14 mouse cellular contexts compared by ENCODE assay signal in genomic region chr14:75797769-75798386, GRCm38 (mm10). TPM values are rescaled to one million over a fixed set of nuclear protein-coding genes. Genes with fewer than 3 reads are reported as not detected.
DNase-seq lines count a peak whose midpoint lies in the region.
"Had no signal": no experiment of that assay in that cellular context is flagged by ENCODE, and none has a peak within 500 bp of the region (broad histone marks: within the 10 kb centered on the region; RNA-seq: fewer than 3 reads in every experiment).

No protein-coding gene starts in this region.

- H3K4me1 ChIP-seq in embryonic facial prominence, embryonic 10.5 days, result peaks cover 15% of the 10 kb centered on the region
- H3K4me1 ChIP-seq in limb, embryonic 10.5 days, result peaks cover 7% of the 10 kb centered on the region; the same call in 1 of the 2 replicates
- H3K4me1 ChIP-seq: forebrain, embryonic 12.5 days had no signal

- H3K9me3 ChIP-seq in embryonic facial prominence, embryonic 10.5 days, result no peaks in the 10 kb centered on the region
- H3K9me3 ChIP-seq in limb, embryonic 10.5 days (replicated peaks), result no peaks in the 10 kb centered on the region
- H3K9me3 ChIP-seq: embryonic facial prominence, embryonic 13.5 days; forebrain, embryonic 12.5 days had no signal

- H3K36me3 ChIP-seq in embryonic facial prominence, embryonic 10.5 days (replicated peaks), result no peaks in the 10 kb centered on the region
- no peaks in the 10 kb centered on the region for H3K36me3 ChIP-seq in limb, embryonic 10.5 days
- H3K36me3 ChIP-seq: embryonic facial prominence, embryonic 13.5 days; forebrain, embryonic 12.5 days had no signal

- no peak overlapping the region for H3K27ac ChIP-seq in embryonic facial prominence, embryonic 10.5 days (replicated peaks)
- H3K27ac ChIP-seq in limb, embryonic 10.5 days, result no peak overlapping the region
- H3K27ac ChIP-seq: embryonic facial prominence, embryonic 13.5 days; forebrain, embryonic 12.5 days; layer of hippocampus, adult 2 months had no signal

- WGBS in embryonic facial prominence, embryonic 10.5 days, result 36% methylated on average over 5 of the region's 5 CpGs
- WGBS in limb, embryonic 10.5 days, result 33% methylated on average over 5 of the region's 5 CpGs

- no peak overlapping the region for H3K4me3 ChIP-seq in embryonic facial prominence, embryonic 10.5 days
- no peak overlapping the region for H3K4me3 ChIP-seq in limb, embryonic 10.5 days
- H3K4me3 ChIP-seq: embryonic facial prominence, embryonic 13.5 days; forebrain, embryonic 12.5 days; layer of hippocampus, adult 2 months had no signal

- DNase-seq in embryo, embryonic 10 days (ENCODE audit: low spot score), result peak; percentile 34
- peak; percentile 52 for DNase-seq in embryonic facial prominence, embryonic 10.5 days (ENCODE audit: low spot score)
- DNase-seq in kidney, adult 9 months, result peak; percentile 92
- DNase-seq in limb, embryonic 10.5 days (ENCODE audit: low spot score), result peak; percentile 37
- no peak for DNase-seq in spleen, adult 12 weeks (ENCODE audit: low spot score)
- no peak for DNase-seq in right cerebral cortex, postnatal 14 days
- no peak for DNase-seq in urinary bladder, postnatal 4 days (ENCODE audit: low spot score in 2 of 2)
- DNase-seq: cerebellum, adult 9-10 months; heart, adult 11 months; right cerebral cortex, postnatal 4 days; thymus, adult 2 months had no signal

- H3K27me3 ChIP-seq in embryonic facial prominence, embryonic 10.5 days (replicated peaks; ENCODE audit: low read depth, poor library complexity, severe bottlenecking), result no peaks in the 10 kb centered on the region
- H3K27me3 ChIP-seq in limb, embryonic 10.5 days (ENCODE audit: low read depth, poor library complexity, severe bottlenecking), result no peaks in the 10 kb centered on the region
- H3K27me3 ChIP-seq: embryonic facial prominence, embryonic 13.5 days; forebrain, embryonic 12.5 days had no signal

RNA-seq across cellular contexts. Expression of gene Slc25a30, which starts 11.0 kb away (rescaled TPM):
- 7.0 and 7.1 TPM in 2 replicates for polyA plus RNA-seq in embryonic facial prominence, embryonic 10.5 days (2016; fragmentation: Nextera tagmentation; extraction: Ambion mirVana)
- polyA plus RNA-seq in limb, embryonic 10.5 days (2016; fragmentation: Nextera tagmentation; extraction: Ambion mirVana), result 4.8 and 6.2 TPM in 2 replicates

RNA-seq across cellular contexts. Expression of gene Cog3, which starts 43.6 kb away (rescaled TPM):
- 19.5 and 20.6 TPM in 2 replicates for polyA plus RNA-seq in embryonic facial prominence, embryonic 10.5 days (2016; fragmentation: Nextera tagmentation; extraction: Ambion mirVana)
- 19.0 and 22.5 TPM in 2 replicates for polyA plus RNA-seq in limb, embryonic 10.5 days (2016; fragmentation: Nextera tagmentation; extraction: Ambion mirVana)

RNA-seq across cellular contexts. Expression of gene Tpt1, which starts 47.0 kb away (rescaled TPM):
- 832 and 862 TPM in 2 replicates for polyA plus RNA-seq in embryonic facial prominence, embryonic 10.5 days (2016; fragmentation: Nextera tagmentation; extraction: Ambion mirVana)
- polyA plus RNA-seq in limb, embryonic 10.5 days (2016; fragmentation: Nextera tagmentation; extraction: Ambion mirVana), result 830 and 926 TPM in 2 replicates

Comparison
In these comparisons a context has a peak if more than half of its experiments do, and no peak if none do; other contexts are left out.
1. DNase-seq: peak in embryo, embryonic 10 days (single experiment), embryonic facial prominence, embryonic 10.5 days (single experiment), kidney, adult 9 months (single experiment) and limb, embryonic 10.5 days (single experiment); none in spleen, adult 12 weeks (single experiment), right cerebral cortex, postnatal 14 days (single experiment) and urinary bladder, postnatal 4 days (0 of 2).